Mouse (Mus musculus): ENCODE results near the gene Lce1l. TPM values are rescaled to one million over a fixed set of nuclear protein-coding genes. Genes with fewer than 3 reads are reported as not detected.
"Not testable (repeated sequence)": the region's sequence is repeated elsewhere in the genome, so short reads cannot be mapped to it uniquely, and the experiment has no call there.

Gene Lce1l
- total and polyA plus RNA-seq, 3 experiments: not detected

GRCm38 (mm10) chr3:92825808-92826207 is 25.3 kb downstream of the Lce1l start:
- Histone ChIP-seq H3K79me2 (replicated peaks; ENCODE audit: control insufficient read depth, insufficient read depth, low read length) (no peaks in the 10 kb centered on the region), H3K4me1 (ENCODE audit: control insufficient read depth, insufficient read depth, low read length) (no peaks in the 10 kb centered on the region), H3K27me3 (ENCODE audit: control insufficient read depth, insufficient read depth, low read length) (no peaks in the 10 kb centered on the region), H3K9ac (ENCODE audit: low read depth, low read length) (no peak overlapping the region), H3K27ac (no peak overlapping the region), H3K36me3 (ENCODE audit: control insufficient read depth, insufficient read depth, low read length) (no peaks in the 10 kb centered on the region), H3K4me3 (no peak overlapping the region)
- no peak for DNase-seq
- no peak for TF ChIP-seq CTCF (IDR thresholded peaks at IDR 0.05)
- TF ChIP-seq POLR2A (IDR thresholded peaks at IDR 0.05; ENCODE audit: insufficient read depth, low read depth, low read length): no peak
- no peak for TF ChIP-seq EP300 (IDR thresholded peaks at IDR 0.05; ENCODE audit: insufficient read depth, low read depth, low read length)
- WGBS: 6% methylated on average over 1 of the region's 1 CpGs
- intact Hi-C loops (cut with DNase I): no loop called here

GRCm38 (mm10) chr3:92816036-92816435 is 35.0 kb downstream of the Lce1l start:
- H3K4me1 ChIP-seq (ENCODE audit: control insufficient read depth, insufficient read depth, low read length); H3K4me3 ChIP-seq; H3K36me3 ChIP-seq (ENCODE audit: control insufficient read depth, insufficient read depth, low read length); H3K79me2 ChIP-seq (replicated peaks; ENCODE audit: control insufficient read depth, insufficient read depth, low read length); DNase-seq; H3K9ac ChIP-seq (ENCODE audit: low read depth, low read length); H3K27ac ChIP-seq; H3K27me3 ChIP-seq (ENCODE audit: control insufficient read depth, insufficient read depth, low read length); intact Hi-C loops (cut with DNase I): not testable (repeated sequence)
- 80% methylated on average over 2 of the region's 2 CpGs for WGBS

- H3K36me3 ChIP-seq (ENCODE audit: control insufficient read depth, insufficient read depth, low read length): no peaks in the 10 kb centered on the region
- no peaks in the 10 kb centered on the region for H3K79me2 ChIP-seq (replicated peaks; ENCODE audit: control insufficient read depth, insufficient read depth, low read length)
- H3K27ac ChIP-seq: no peak overlapping the region
- H3K9ac ChIP-seq (ENCODE audit: low read depth, low read length): no peak overlapping the region
- DNase-seq: no peak
- intact Hi-C loops (cut with DNase I): no loop called here
- TF ChIP-seq CTCF (IDR thresholded peaks at IDR 0.05): no peak
- TF ChIP-seq POLR2A (IDR thresholded peaks at IDR 0.05; ENCODE audit: insufficient read depth, low read depth, low read length): no peak
- TF ChIP-seq EP300 (IDR thresholded peaks at IDR 0.05; ENCODE audit: insufficient read depth, low read depth, low read length): no peak
- no peaks in the 10 kb centered on the region for H3K27me3 ChIP-seq (ENCODE audit: control insufficient read depth, insufficient read depth, low read length)
- 78% methylated on average over 3 of the region's 3 CpGs for WGBS
- H3K4me3 ChIP-seq: no peak overlapping the region
- H3K4me1 ChIP-seq (ENCODE audit: control insufficient read depth, insufficient read depth, low read length): no peaks in the 10 kb centered on the region
Measured at GRCm38 (mm10) chr3:92815581-92815980, 35.5 kb downstream of the Lce1l start.

GRCm38 (mm10) chr3:92807791-92808190 is 43.3 kb downstream of the Lce1l start, which contains the start of gene Lce1k:
Gene Lce1k, minus strand, starts transcription at chr3:92807891.
- H3K36me3 ChIP-seq (ENCODE audit: control insufficient read depth, insufficient read depth, low read length): no peaks in the 10 kb centered on the region
- TF ChIP-seq EP300 (IDR thresholded peaks at IDR 0.05; ENCODE audit: insufficient read depth, low read depth, low read length) (no peak), CTCF (IDR thresholded peaks at IDR 0.05) (no peak), POLR2A (IDR thresholded peaks at IDR 0.05; ENCODE audit: insufficient read depth, low read depth, low read length) (no peak)
- no peak within 1 kb of the TSS for H3K9ac ChIP-seq (ENCODE audit: low read depth, low read length)
- H3K79me2 ChIP-seq (replicated peaks; ENCODE audit: control insufficient read depth, insufficient read depth, low read length): no peaks in the 10 kb centered on the region
- H3K27me3 ChIP-seq (ENCODE audit: control insufficient read depth, insufficient read depth, low read length): no peaks in the 10 kb centered on the region
- no peaks in the 10 kb centered on the region for H3K4me1 ChIP-seq (ENCODE audit: control insufficient read depth, insufficient read depth, low read length)
- DNase-seq: no peak
- no peak within 1 kb of the TSS for H3K27ac ChIP-seq
- H3K4me3 ChIP-seq: no peak within 1 kb of the TSS
- intact Hi-C loops (cut with DNase I): no loop called here

Other genes with a start within 250 kb of the Lce1l start
- gene 2210017I01Rik, start 243.8 kb downstream of the Lce1l start, total RNA-seq (2021): not detected
- gene 2210017I01Rik, start 243.8 kb downstream of the Lce1l start, polyA plus RNA-seq (2012; rRNA removed): not detected in 2 replicates
- not detected for gene Lce6a, start 229.6 kb downstream of the Lce1l start, total RNA-seq (2021)
- not detected in 2 replicates for gene Lce6a, start 229.6 kb downstream of the Lce1l start, polyA plus RNA-seq (2012; rRNA removed)
- not detected for gene Lce1a1, start 203.0 kb downstream of the Lce1l start, total RNA-seq (2021)
- not detected in 2 replicates for gene Lce1a1, start 203.0 kb downstream of the Lce1l start, polyA plus RNA-seq (2012; rRNA removed)
- not detected for gene Lce1b, start 194.4 kb downstream of the Lce1l start, total RNA-seq (2021)
- not detected in 2 replicates for gene Lce1b, start 194.4 kb downstream of the Lce1l start, polyA plus RNA-seq (2012; rRNA removed)
- not detected for gene Lce1a2, start 181.0 kb downstream of the Lce1l start, total RNA-seq (2021)
- not detected in 2 replicates for gene Lce1a2, start 181.0 kb downstream of the Lce1l start, polyA plus RNA-seq (2012; rRNA removed)
- not detected for gene Lce1c, start 172.0 kb downstream of the Lce1l start, total RNA-seq (2021)
- gene Lce1c, start 172.0 kb downstream of the Lce1l start, polyA plus RNA-seq (2012; rRNA removed): not detected in 2 replicates
- not detected for gene Lce1d, start 164.1 kb downstream of the Lce1l start, total RNA-seq (2021)
- gene Lce1d, start 164.1 kb downstream of the Lce1l start, polyA plus RNA-seq (2012; rRNA removed): not detected in 2 replicates
- not detected for gene Lce1e, start 142.2 kb downstream of the Lce1l start, total RNA-seq (2021)
- not detected in 2 replicates for gene Lce1e, start 142.2 kb downstream of the Lce1l start, polyA plus RNA-seq (2012; rRNA removed)
- not detected for gene Lce1f, start 130.9 kb downstream of the Lce1l start, total RNA-seq (2021)
- gene Lce1f, start 130.9 kb downstream of the Lce1l start, polyA plus RNA-seq (2012; rRNA removed): not detected in 2 replicates
- gene Gm38119, start 112.2 kb downstream of the Lce1l start, total RNA-seq (2021): not detected
- not detected in 2 replicates for gene Gm38119, start 112.2 kb downstream of the Lce1l start, polyA plus RNA-seq (2012; rRNA removed)
- not detected for gene Lce1g, start 98.9 kb downstream of the Lce1l start, total RNA-seq (2021)
- gene Lce1g, start 98.9 kb downstream of the Lce1l start, polyA plus RNA-seq (2012; rRNA removed): not detected in 2 replicates
- not detected for gene Lce1h, start 86.2 kb downstream of the Lce1l start, total RNA-seq (2021)
- not detected in 2 replicates for gene Lce1h, start 86.2 kb downstream of the Lce1l start, polyA plus RNA-seq (2012; rRNA removed)
- not detected for gene Lce1i, start 72.4 kb downstream of the Lce1l start, total RNA-seq (2021)
- not detected in 2 replicates for gene Lce1i, start 72.4 kb downstream of the Lce1l start, polyA plus RNA-seq (2012; rRNA removed)
- gene Lce1j, start 60.8 kb downstream of the Lce1l start, total RNA-seq (2021): not detected
- gene Lce1j, start 60.8 kb downstream of the Lce1l start, polyA plus RNA-seq (2012; rRNA removed): not detected in 2 replicates
- not detected for gene Lce1k, start 43.4 kb downstream of the Lce1l start, total RNA-seq (2021)
- not detected in 2 replicates for gene Lce1k, start 43.4 kb downstream of the Lce1l start, polyA plus RNA-seq (2012; rRNA removed)
- gene Kprp, start 24.0 kb downstream of the Lce1l start, total RNA-seq (2021): not detected
- gene Kprp, start 24.0 kb downstream of the Lce1l start, polyA plus RNA-seq (2012; rRNA removed): not detected in 2 replicates
- gene 2310050C09Rik, start 18.9 kb upstream of the Lce1l start, total RNA-seq (2021): not detected
- not detected in 2 replicates for gene 2310050C09Rik, start 18.9 kb upstream of the Lce1l start, polyA plus RNA-seq (2012; rRNA removed)
- not detected for gene Lce3a, start 74.9 kb upstream of the Lce1l start, total RNA-seq (2021)
- gene Lce3a, start 74.9 kb upstream of the Lce1l start, polyA plus RNA-seq (2012; rRNA removed): not detected in 2 replicates
- not detected for gene Lce3b, start 81.7 kb upstream of the Lce1l start, total RNA-seq (2021)
- not detected in 2 replicates for gene Lce3b, start 81.7 kb upstream of the Lce1l start, polyA plus RNA-seq (2012; rRNA removed)
- not detected for gene Lce3c, start 93.2 kb upstream of the Lce1l start, total RNA-seq (2021)
- not detected in 2 replicates for gene Lce3c, start 93.2 kb upstream of the Lce1l start, polyA plus RNA-seq (2012; rRNA removed)
- gene Lce3d, start 106.1 kb upstream of the Lce1l start, total RNA-seq (2021): not detected
- not detected in 2 replicates for gene Lce3d, start 106.1 kb upstream of the Lce1l start, polyA plus RNA-seq (2012; rRNA removed)
- gene Lce3e, start 115.8 kb upstream of the Lce1l start, total RNA-seq (2021): not detected
- not detected in 2 replicates for gene Lce3e, start 115.8 kb upstream of the Lce1l start, polyA plus RNA-seq (2012; rRNA removed)
- gene Lce3f, start 140.9 kb upstream of the Lce1l start, total RNA-seq (2021): not detected
- gene Lce3f, start 140.9 kb upstream of the Lce1l start, polyA plus RNA-seq (2012; rRNA removed): not detected in 2 replicates
- not detected for gene Crct1, start 164.4 kb upstream of the Lce1l start, total RNA-seq (2021)
- gene Crct1, start 164.4 kb upstream of the Lce1l start, polyA plus RNA-seq (2012; rRNA removed): not detected in 2 replicates
- not detected for gene Lce1m, start 167.8 kb upstream of the Lce1l start, total RNA-seq (2021)
- not detected in 2 replicates for gene Lce1m, start 167.8 kb upstream of the Lce1l start, polyA plus RNA-seq (2012; rRNA removed)
- not detected for gene Gm4858, start 217.5 kb upstream of the Lce1l start, total RNA-seq (2021)
- gene Gm4858, start 217.5 kb upstream of the Lce1l start, polyA plus RNA-seq (2012; rRNA removed): not detected in 2 replicates

Data from heart, adult 2 months (tissue).